Mouse (Mus musculus): ENCODE measurements at regions not wholly inside any gene's neighbourhood (a gene's known extent, or its start where the extent isn't known, plus 50 kb on each side); places are given as distances from the start of the nearest gene placed in this dataset.
"Not testable (repeated sequence)": the region's sequence is repeated elsewhere in the genome, so short reads cannot be mapped to it uniquely, and the experiment has no call there.

DNA sequence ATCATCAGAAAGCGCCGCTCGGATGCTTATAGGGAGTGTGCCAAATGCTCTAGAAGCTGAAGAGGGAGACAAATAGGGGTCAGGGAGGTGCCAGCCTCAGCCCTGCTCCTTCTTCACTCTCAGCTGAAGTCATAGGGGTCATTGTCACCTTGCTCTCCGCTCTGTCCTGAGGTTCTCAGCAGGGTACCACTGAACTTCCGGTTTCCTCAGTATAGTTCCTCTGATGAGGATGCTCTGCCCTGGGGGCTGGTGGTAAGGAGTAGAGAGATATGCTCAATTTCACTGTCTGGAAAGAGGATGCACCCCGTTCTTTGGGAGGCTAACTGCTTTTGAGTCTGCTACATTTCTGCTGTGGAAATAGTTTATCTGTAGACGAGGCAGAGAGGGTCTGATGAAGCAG, 211.4 kb downstream of the Zfp619 start:
- H3K4me1 ChIP-seq (ENCODE audit: control insufficient read depth, insufficient read depth, low read length), result no peaks in the 10 kb centered on the region; the same call in none of the 2 replicates
- peak overlapping the region; percentile 22 for H3K4me3 ChIP-seq (ENCODE audit: control insufficient read depth, low read depth, low read length)
- no peak overlapping the region for H3K27ac ChIP-seq (ENCODE audit: control insufficient read depth, insufficient read depth, low read depth, low read length)
- TF ChIP-seq CTCF (IDR thresholded peaks at IDR 0.05; ENCODE audit: control insufficient read depth, insufficient read depth, insufficient replicate concordance, low read depth, low read length) (no peak), POLR2A (IDR thresholded peaks at IDR 0.05; ENCODE audit: control insufficient read depth, low read depth, low read length) (no peak)
- no peaks in the 10 kb centered on the region for H3K27me3 ChIP-seq (ENCODE audit: control insufficient read depth, insufficient read depth, low read length)
- H3K36me3 ChIP-seq (ENCODE audit: control insufficient read depth, insufficient read depth, low read length), result no peaks in the 10 kb centered on the region

DNA sequence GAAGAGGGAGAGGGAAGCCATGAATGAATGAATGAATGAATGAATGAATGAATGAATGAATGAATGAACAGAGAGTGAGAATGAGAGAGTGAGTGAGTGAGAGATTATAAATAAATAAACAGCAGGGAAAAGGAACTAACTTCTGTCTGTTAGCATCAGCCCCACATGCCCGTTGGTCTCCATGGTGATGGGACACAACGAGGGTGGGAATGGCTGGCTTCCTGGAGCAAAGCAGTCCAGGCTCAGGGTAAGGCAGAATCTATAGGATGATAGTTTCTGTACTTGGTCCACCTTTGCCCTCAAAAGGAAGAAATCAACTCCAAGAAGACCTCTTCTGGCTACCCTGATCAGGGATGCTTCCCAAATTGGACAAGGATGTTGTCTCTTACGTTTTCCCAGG, 212.2 kb downstream of the Zfp619 start:
- Histone ChIP-seq H3K27ac (ENCODE audit: control insufficient read depth, insufficient read depth, low read depth, low read length) (no peak overlapping the region; the same call in 1 of the 2 replicates), H3K27me3 (ENCODE audit: control insufficient read depth, insufficient read depth, low read length) (no peaks in the 10 kb centered on the region), H3K36me3 (ENCODE audit: control insufficient read depth, insufficient read depth, low read length) (no peaks in the 10 kb centered on the region), H3K4me3 (ENCODE audit: control insufficient read depth, low read depth, low read length) (peak overlapping the region; percentile 64), H3K4me1 (ENCODE audit: control insufficient read depth, insufficient read depth, low read length) (no peaks in the 10 kb centered on the region; the same call in none of the 2 replicates)
- no peak for TF ChIP-seq CTCF (IDR thresholded peaks at IDR 0.05; ENCODE audit: control insufficient read depth, insufficient read depth, insufficient replicate concordance, low read depth, low read length)
- TF ChIP-seq POLR2A (IDR thresholded peaks at IDR 0.05; ENCODE audit: control insufficient read depth, low read depth, low read length), result no peak

DNA sequence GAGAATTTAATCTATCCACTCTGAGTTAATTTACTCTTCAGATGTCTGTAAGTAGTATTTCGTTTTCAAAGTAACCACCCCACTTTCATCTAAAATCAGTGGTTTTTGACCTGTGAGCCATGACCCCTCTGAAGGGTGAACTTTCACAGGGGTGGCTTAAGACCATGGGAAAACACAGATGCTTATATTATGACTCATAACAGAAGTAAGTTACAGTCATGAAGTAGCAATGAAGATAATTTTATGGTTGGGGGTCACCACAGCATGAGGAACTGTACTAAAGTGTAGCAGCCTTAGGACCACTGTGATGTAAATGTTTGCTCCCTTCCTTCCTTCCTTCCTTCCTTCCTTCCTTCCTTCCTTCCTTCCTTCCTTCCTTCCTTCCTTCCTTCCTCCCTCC, 215.2 kb downstream of the Zfp619 start:
- Histone ChIP-seq H3K36me3 (ENCODE audit: control insufficient read depth, insufficient read depth, low read length) (no peaks in the 10 kb centered on the region), H3K27ac (ENCODE audit: control insufficient read depth, insufficient read depth, low read depth, low read length) (no peak overlapping the region), H3K4me1 (ENCODE audit: control insufficient read depth, insufficient read depth, low read length) (no peaks in the 10 kb centered on the region; the same call in none of the 2 replicates), H3K27me3 (ENCODE audit: control insufficient read depth, insufficient read depth, low read length) (no peaks in the 10 kb centered on the region), H3K4me3 (ENCODE audit: control insufficient read depth, low read depth, low read length) (no peak overlapping the region)
- TF ChIP-seq CTCF (IDR thresholded peaks at IDR 0.05; ENCODE audit: control insufficient read depth, insufficient read depth, insufficient replicate concordance, low read depth, low read length) (no peak), POLR2A (IDR thresholded peaks at IDR 0.05; ENCODE audit: control insufficient read depth, low read depth, low read length) (no peak)

DNA sequence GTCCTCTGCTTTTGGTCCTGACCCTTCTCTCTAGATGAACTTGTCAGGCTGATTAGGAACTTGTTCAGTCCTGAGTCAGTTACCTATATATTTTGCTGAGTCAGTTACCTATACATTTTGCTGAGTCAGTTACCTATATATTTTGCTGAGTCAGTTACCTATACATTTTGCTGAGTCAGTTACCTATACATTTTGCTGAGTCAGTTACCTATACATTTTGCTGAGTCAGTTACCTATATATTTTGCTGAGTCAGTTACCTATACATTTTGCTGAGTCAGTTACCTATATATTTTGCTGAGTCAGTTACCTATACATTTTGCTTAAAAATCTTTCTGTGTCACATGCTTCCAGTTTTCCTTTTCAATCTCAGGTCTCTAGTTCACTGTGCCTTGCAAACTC, 230.8 kb downstream of the Zfp619 start:
- not testable (repeated sequence) for H3K4me1 ChIP-seq (ENCODE audit: control insufficient read depth, insufficient read depth, low read length); H3K36me3 ChIP-seq (ENCODE audit: control insufficient read depth, insufficient read depth, low read length); H3K27ac ChIP-seq (ENCODE audit: control insufficient read depth, insufficient read depth, low read depth, low read length); H3K27me3 ChIP-seq (ENCODE audit: control insufficient read depth, insufficient read depth, low read length); H3K4me3 ChIP-seq (ENCODE audit: control insufficient read depth, low read depth, low read length)

DNA sequence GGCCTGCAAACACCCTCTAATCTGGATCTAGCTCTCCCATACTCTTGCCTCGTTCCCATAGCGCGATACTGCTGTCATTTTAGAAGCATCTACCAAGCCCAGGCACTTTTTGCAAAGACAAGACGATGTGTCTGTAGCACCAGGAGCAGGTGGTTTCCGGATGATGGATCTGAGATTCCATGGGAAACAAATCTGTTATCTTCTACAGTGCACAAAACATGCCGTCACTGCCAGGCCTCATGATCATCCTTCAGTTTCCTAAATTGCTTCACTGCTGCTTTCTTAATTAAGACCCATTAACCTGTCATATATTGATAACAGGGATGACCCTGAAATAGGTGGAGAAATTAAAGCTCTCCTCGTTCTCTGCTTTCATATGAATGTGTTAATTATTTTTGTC, 232.9 kb downstream of the Zfp619 start:
- Histone ChIP-seq H3K4me3 (ENCODE audit: control insufficient read depth, low read depth, low read length) (no peak overlapping the region), H3K4me1 (ENCODE audit: control insufficient read depth, insufficient read depth, low read length) (no peaks in the 10 kb centered on the region), H3K27me3 (ENCODE audit: control insufficient read depth, insufficient read depth, low read length) (no peaks in the 10 kb centered on the region), H3K36me3 (ENCODE audit: control insufficient read depth, insufficient read depth, low read length) (no peaks in the 10 kb centered on the region), H3K27ac (ENCODE audit: control insufficient read depth, insufficient read depth, low read depth, low read length) (no peak overlapping the region)
- TF ChIP-seq POLR2A (IDR thresholded peaks at IDR 0.05; ENCODE audit: control insufficient read depth, low read depth, low read length) (no peak), CTCF (IDR thresholded peaks at IDR 0.05; ENCODE audit: control insufficient read depth, insufficient read depth, insufficient replicate concordance, low read depth, low read length) (no peak)

DNA sequence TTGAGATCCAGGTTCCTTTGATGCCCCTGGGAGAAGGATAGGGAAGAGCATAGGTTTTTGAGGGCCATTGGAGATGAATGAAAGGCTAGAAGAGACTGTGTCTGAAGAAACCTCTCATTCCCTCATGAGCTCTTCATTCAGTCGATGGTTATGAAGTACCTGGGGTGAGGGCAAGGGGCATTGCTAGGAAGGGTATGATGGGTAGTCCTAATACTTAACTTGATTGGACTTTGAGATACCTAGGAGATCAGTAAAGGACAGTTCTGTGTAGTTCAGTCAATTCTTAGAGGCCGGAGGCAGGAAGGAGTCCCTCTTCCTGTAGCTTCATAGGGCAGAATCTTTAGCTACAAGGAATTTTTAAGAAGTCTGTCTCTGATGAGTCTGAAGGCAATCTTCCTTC, 246.8 kb downstream of the Zfp619 start:
- Histone ChIP-seq H3K4me1 (ENCODE audit: control insufficient read depth, insufficient read depth, low read length) (no peaks in the 10 kb centered on the region), H3K4me3 (ENCODE audit: control insufficient read depth, low read depth, low read length) (no peak overlapping the region), H3K27ac (ENCODE audit: control insufficient read depth, insufficient read depth, low read depth, low read length) (no peak overlapping the region), H3K27me3 (ENCODE audit: control insufficient read depth, insufficient read depth, low read length) (no peaks in the 10 kb centered on the region), H3K36me3 (ENCODE audit: control insufficient read depth, insufficient read depth, low read length) (no peaks in the 10 kb centered on the region)
- TF ChIP-seq POLR2A (IDR thresholded peaks at IDR 0.05; ENCODE audit: control insufficient read depth, low read depth, low read length), result no peak
- TF ChIP-seq CTCF (IDR thresholded peaks at IDR 0.05; ENCODE audit: control insufficient read depth, insufficient read depth, insufficient replicate concordance, low read depth, low read length), result no peak

DNA sequence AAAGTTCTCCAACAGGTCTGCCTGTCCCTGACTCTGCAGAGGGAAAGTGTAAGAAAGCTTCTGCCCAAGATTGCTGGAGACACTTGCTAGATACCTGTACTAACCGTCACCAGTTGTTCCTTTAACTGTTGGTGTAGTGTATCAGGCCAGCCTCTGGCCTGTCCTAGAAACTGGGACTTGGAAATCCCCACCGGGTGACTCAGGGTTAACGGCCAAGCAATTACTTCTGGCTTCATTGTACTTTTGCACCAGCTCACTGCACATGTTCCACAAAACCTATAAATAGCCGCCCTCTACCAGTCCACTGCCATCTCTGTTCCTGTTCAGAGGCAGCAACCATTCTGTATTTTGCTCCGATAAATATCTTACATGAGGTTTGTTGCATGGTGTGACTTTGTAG, 247.5 kb downstream of the Zfp619 start:
- TF ChIP-seq CTCF (IDR thresholded peaks at IDR 0.05; ENCODE audit: control insufficient read depth, insufficient read depth, insufficient replicate concordance, low read depth, low read length), result no peak
- H3K36me3 ChIP-seq (ENCODE audit: control insufficient read depth, insufficient read depth, low read length), result no peaks in the 10 kb centered on the region
- H3K27me3 ChIP-seq (ENCODE audit: control insufficient read depth, insufficient read depth, low read length), result no peaks in the 10 kb centered on the region
- H3K4me1 ChIP-seq (ENCODE audit: control insufficient read depth, insufficient read depth, low read length), result no peaks in the 10 kb centered on the region
- no peak overlapping the region for H3K4me3 ChIP-seq (ENCODE audit: control insufficient read depth, low read depth, low read length)
- no peak overlapping the region for H3K27ac ChIP-seq (ENCODE audit: control insufficient read depth, insufficient read depth, low read depth, low read length)

DNA sequence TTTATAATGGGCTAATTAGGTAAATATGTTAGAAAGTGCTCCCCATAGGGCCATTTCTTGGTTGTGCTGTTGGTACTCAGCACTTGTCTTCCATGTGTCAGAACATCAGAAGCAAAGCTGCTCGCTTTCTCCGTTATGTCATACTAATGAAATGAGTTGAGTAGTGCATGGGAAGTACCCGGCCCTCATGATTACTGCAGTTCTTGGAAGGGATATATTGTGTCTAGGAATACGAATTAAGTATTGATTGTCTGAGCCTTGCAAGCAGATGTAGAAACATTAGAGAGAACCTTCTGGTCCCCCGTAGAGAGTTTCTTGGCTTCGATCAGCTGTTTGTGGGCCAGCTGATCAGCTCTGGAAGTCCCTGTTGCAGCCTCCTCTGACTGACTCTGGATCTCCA, 255.7 kb downstream of the Zfp619 start:
- Histone ChIP-seq H3K4me1 (ENCODE audit: control insufficient read depth, insufficient read depth, low read length) (no peaks in the 10 kb centered on the region), H3K4me3 (ENCODE audit: control insufficient read depth, low read depth, low read length) (no peak overlapping the region), H3K36me3 (ENCODE audit: control insufficient read depth, insufficient read depth, low read length) (no peaks in the 10 kb centered on the region), H3K27me3 (ENCODE audit: control insufficient read depth, insufficient read depth, low read length) (no peaks in the 10 kb centered on the region), H3K27ac (ENCODE audit: control insufficient read depth, insufficient read depth, low read depth, low read length) (no peak overlapping the region)
- TF ChIP-seq POLR2A (IDR thresholded peaks at IDR 0.05; ENCODE audit: control insufficient read depth, low read depth, low read length), result no peak
- TF ChIP-seq CTCF (IDR thresholded peaks at IDR 0.05; ENCODE audit: control insufficient read depth, insufficient read depth, insufficient replicate concordance, low read depth, low read length), result no peak
